In genomic region chr13:111555333-111555732, GRCm38 (mm10) we compare ENCODE assay signal across 13 mouse cellular contexts. TPM values are rescaled to one million over a fixed set of nuclear protein-coding genes. Genes with fewer than 3 reads are reported as not detected.
DNase-seq lines count a peak whose midpoint lies in the region; ATAC-seq and TF ChIP-seq lines count a peak whose summit lies in the region.
"Had no signal": no experiment of that assay in that cellular context is flagged by ENCODE, and none has a peak within 500 bp of the region (broad histone marks: within the 10 kb centered on the region; RNA-seq: fewer than 3 reads in every experiment).

No protein-coding gene starts in this region.

- H3K27me3 ChIP-seq in kidney, embryonic 16.5 days (ENCODE audit: insufficient read depth, low read length): no peaks in the 10 kb centered on the region
- H3K27me3 ChIP-seq in MEL (ENCODE audit: control insufficient read depth in 1 of 2, insufficient read depth in 2 of 2, low read length in 2 of 2) (no peaks in the 10 kb centered on the region), Patski (no peaks in the 10 kb centered on the region)
- no peaks in the 10 kb centered on the region for H3K27me3 ChIP-seq in liver, embryonic 14.5 days (ENCODE audit: control insufficient read depth, insufficient read depth, low read length)
- no peaks in the 10 kb centered on the region for H3K27me3 ChIP-seq in hindbrain, embryonic 16.5 days (replicated peaks; ENCODE audit: control insufficient read depth, insufficient read depth, low read length)
- H3K27me3 ChIP-seq: forebrain, embryonic 15.5 days; limb, embryonic 12.5 days had no signal

- no peak for TF ChIP-seq POLR2A in MEL (IDR thresholded peaks at IDR 0.05; ENCODE audit: control insufficient read depth in 1 of 2, insufficient read depth in 1 of 2, low read depth in 1 of 2, low read length in 2 of 2, poor library complexity in 1 of 2)

- TF ChIP-seq CTCF in MEL (IDR thresholded peaks at IDR 0.05 in 2 of 3, conservative IDR thresholded peaks at IDR 0.05 in 1 of 3; ENCODE audit: control insufficient read depth in 1 of 3, insufficient read depth in 1 of 3, low read depth in 2 of 3, low read length in 3 of 3, poor library complexity in 1 of 3, severe bottlenecking in 1 of 3) (no peak), Patski (IDR thresholded peaks at IDR 0.05) (no peak)
- TF ChIP-seq CTCF in liver, embryonic 14.5 days (IDR thresholded peaks at IDR 0.05; ENCODE audit: low read depth): no peak

- peaks cover 9% of the 10 kb centered on the region for H3K4me1 ChIP-seq in kidney, embryonic 16.5 days (ENCODE audit: insufficient read depth, low read length)
- peaks cover 28 to 33% of the 10 kb centered on the region in 2 experiments for H3K4me1 ChIP-seq in MEL (ENCODE audit: control insufficient read depth in 1 of 2, insufficient read depth in 2 of 2, low read length in 2 of 2)
- peaks cover 38 to 39% of the 10 kb centered on the region in 2 experiments for H3K4me1 ChIP-seq in liver, embryonic 14.5 days (replicated peaks; ENCODE audit: control insufficient read depth in 2 of 2, insufficient read depth in 2 of 2, low read length in 1 of 2)
- H3K4me1 ChIP-seq in hindbrain, embryonic 16.5 days (ENCODE audit: control insufficient read depth, insufficient read depth, low read depth, low read length): 0 out of 2 replicates have a peak, but pooled peaks cover 3% of the 10 kb centered on the region
- H3K4me1 ChIP-seq: forebrain, embryonic 15.5 days had no signal

- H3K27ac ChIP-seq in kidney, embryonic 16.5 days (ENCODE audit: low read length): no peak overlapping the region
- H3K27ac ChIP-seq in MEL (ENCODE audit: control insufficient read depth, low read depth, low read length): no peak overlapping the region
- peak overlapping the region; percentile 3 for H3K27ac ChIP-seq in liver, embryonic 14.5 days
- H3K27ac ChIP-seq in hindbrain, embryonic 16.5 days (ENCODE audit: low read depth, low read length): no peak overlapping the region
- H3K27ac ChIP-seq: forebrain, embryonic 15.5 days; hindbrain, postnatal 0 days; limb, embryonic 12.5 days had no signal

- no peaks in the 10 kb centered on the region for H3K9me3 ChIP-seq in kidney, embryonic 16.5 days (ENCODE audit: low read length)
- H3K9me3 ChIP-seq in MEL (replicated peaks; ENCODE audit: insufficient read depth, low read length): no peaks in the 10 kb centered on the region
- no peaks in the 10 kb centered on the region; the same call in 1 of the 2 replicates for H3K9me3 ChIP-seq in liver, embryonic 14.5 days (ENCODE audit: control insufficient read depth, low read length)
- no peaks in the 10 kb centered on the region for H3K9me3 ChIP-seq in hindbrain, embryonic 16.5 days (ENCODE audit: control insufficient read depth, low read length)
- H3K9me3 ChIP-seq: forebrain, embryonic 15.5 days had no signal

- ATAC-seq in kidney, embryonic 16.5 days (ENCODE audit: low FRiP score, low TSS enrichment): peak; percentile 51; the same call in 1 of the 2 replicates
- ATAC-seq in Patski: peak; percentile 54
- ATAC-seq in liver, embryonic 14.5 days (ENCODE audit: insufficient read depth): peak; percentile 38; the same call in 1 of the 2 replicates
- ATAC-seq in hindbrain, embryonic 16.5 days: no peak
- ATAC-seq: forebrain, embryonic 15.5 days; hindbrain, postnatal 0 days had no signal

- CTCF ChIA-PET in Patski (lab: Charles Lee): no interaction called here

- no peak overlapping the region for H3K9ac ChIP-seq in kidney, embryonic 16.5 days (replicated peaks; ENCODE audit: low read length)
- no peak overlapping the region for H3K9ac ChIP-seq in MEL (ENCODE audit: control insufficient read depth, low read depth, low read length, poor library complexity, severe bottlenecking)
- H3K9ac ChIP-seq in liver, embryonic 14.5 days (replicated peaks): 0 out of 2 replicates have a peak overlapping the region, but pooled peaks have one; percentile 11
- H3K9ac ChIP-seq in hindbrain, embryonic 16.5 days (ENCODE audit: low read depth, low read length): no peak overlapping the region
- H3K9ac ChIP-seq: forebrain, embryonic 15.5 days; limb, embryonic 12.5 days had no signal

- peak in 1 of 2 experiments; percentile 43; a peak in 2 of 4 replicates for TF ChIP-seq EP300 in MEL (IDR thresholded peaks at IDR 0.05; ENCODE audit: low read depth in 1 of 2, low read length in 2 of 2)
- TF ChIP-seq EP300 in liver, embryonic 14.5 days (IDR thresholded peaks at IDR 0.05; ENCODE audit: low read depth): 0 out of 2 replicates have a peak, but pooled peaks have one; percentile 16

- DNase-seq in kidney, adult 18-20 months: no peak
- DNase-seq in MEL (ENCODE audit: low read depth, low spot score) (peak; percentile 54), Patski (ENCODE audit: low read depth, low spot score) (peak; percentile 4)
- peak; percentile 41 to 67 (median 51) for DNase-seq in liver, embryonic 14.5 days (ENCODE audit: low read depth in 3 of 3, low spot score in 3 of 3)
- DNase-seq in layer of hippocampus, adult 9-11 months: no peak
- DNase-seq: cerebellum, adult 11 months had no signal

- in situ Hi-C loops in Patski (cut with MboI; ENCODE audit: low pct_unique_long_range_greater_than_20kb): no loop called here

- peak overlapping the region; percentile 33; the same call in 1 of the 2 replicates for H3K4me2 ChIP-seq in kidney, embryonic 16.5 days (replicated peaks; ENCODE audit: low read depth, low read length)
- peak overlapping the region; percentile 38 for H3K4me2 ChIP-seq in liver, embryonic 14.5 days (ENCODE audit: low read depth)
- H3K4me2 ChIP-seq in hindbrain, embryonic 16.5 days (ENCODE audit: low read length): no peak overlapping the region
- H3K4me2 ChIP-seq: forebrain, embryonic 15.5 days; limb, embryonic 12.5 days had no signal

- TF ChIP-seq RAD21 in MEL (IDR thresholded peaks at IDR 0.05; ENCODE audit: low read depth, low read length): no peak

- under 1% methylated on average over 8 of the region's 8 CpGs for WGBS in kidney, embryonic 16.5 days
- WGBS in liver, embryonic 14.5 days (ENCODE audit: insufficient replicate concordance): 11% methylated on average over 8 of the region's 8 CpGs
- 46% methylated on average over 8 of the region's 8 CpGs for WGBS in hindbrain, embryonic 16.5 days

- POLR2A ChIA-PET in Patski (lab: Charles Lee): no interaction called here

- no peak overlapping the region for H3K4me3 ChIP-seq in kidney, embryonic 16.5 days (ENCODE audit: low read length)
- peak overlapping the region in 1 of 2 experiments; percentile 7; a peak in 3 of 4 replicates for H3K4me3 ChIP-seq in MEL (ENCODE audit: control insufficient read depth in 1 of 2, insufficient read depth in 1 of 2, low read depth in 2 of 2, low read length in 2 of 2)
- H3K4me3 ChIP-seq in liver, embryonic 14.5 days (ENCODE audit: insufficient read depth in 1 of 2, low read depth in 2 of 2, low read length in 2 of 2): no peak overlapping the region
- H3K4me3 ChIP-seq in hindbrain, embryonic 16.5 days (ENCODE audit: low read length): no peak overlapping the region
- H3K4me3 ChIP-seq: forebrain, embryonic 15.5 days; limb, embryonic 12.5 days had no signal

- no peaks in the 10 kb centered on the region for H3K79me2 ChIP-seq in MEL (ENCODE audit: control insufficient read depth, insufficient read depth, low read length, poor library complexity)

- no peaks in the 10 kb centered on the region for H3K36me3 ChIP-seq in kidney, embryonic 16.5 days (ENCODE audit: insufficient read depth, low read length)
- peaks cover 0 to 35% of the 10 kb centered on the region in 2 experiments; a peak in 2 of 4 replicates for H3K36me3 ChIP-seq in MEL (ENCODE audit: control insufficient read depth in 1 of 2, insufficient read depth in 2 of 2, low read length in 2 of 2)
- no peaks in the 10 kb centered on the region for H3K36me3 ChIP-seq in liver, embryonic 14.5 days (replicated peaks; ENCODE audit: control insufficient read depth, insufficient read depth, low read depth)
- H3K36me3 ChIP-seq in hindbrain, embryonic 16.5 days (ENCODE audit: control insufficient read depth, insufficient read depth, low read length): no peaks in the 10 kb centered on the region
- H3K36me3 ChIP-seq: forebrain, embryonic 15.5 days; limb, embryonic 12.5 days had no signal

TF ChIP-seq in MEL, 35 proteins besides CTCF, POLR2A, EP300 and RAD21 (continues in another document):
- TF ChIP-seq MAZ (IDR thresholded peaks at IDR 0.05; ENCODE audit: low read depth, low read length) (no peak), CHD2 (IDR thresholded peaks at IDR 0.05; ENCODE audit: low read length) (no peak), MYC (IDR thresholded peaks at IDR 0.05; ENCODE audit: low read depth, low read length) (no peak), POLR2AphosphoS2 (IDR thresholded peaks at IDR 0.05; ENCODE audit: low read length) (no peak), SIN3A (IDR thresholded peaks at IDR 0.05; ENCODE audit: low read length) (no peak), ELF1 (IDR thresholded peaks at IDR 0.05; ENCODE audit: low read depth, low read length) (no peak), ZKSCAN1 (IDR thresholded peaks at IDR 0.05; ENCODE audit: low read depth, low read length) (no peak), MYB (IDR thresholded peaks at IDR 0.05; ENCODE audit: low read depth, low read length) (no peak), ZNF384 (IDR thresholded peaks at IDR 0.05; ENCODE audit: low read depth, low read length) (no peak), MAFK (IDR thresholded peaks at IDR 0.05; ENCODE audit: borderline replicate concordance, low read depth, low read length) (no peak), ZC3H11A (IDR thresholded peaks at IDR 0.05; ENCODE audit: low read depth, low read length) (no peak), GATA1 (IDR thresholded peaks at IDR 0.05; ENCODE audit: low read depth, low read length) (0 out of 2 replicates have a peak, but pooled peaks have one; percentile 37)

RNA-seq across cellular contexts. Expression of gene Gm49496, which starts 5.6 kb away (rescaled TPM):
- not detected in 2 replicates for polyA plus RNA-seq in kidney, embryonic 16.5 days (2015; fragmentation: Nextera tagmentation; extraction: Ambion mirVana)
- total RNA-seq in MEL (2012; rRNA removed): 0.13 TPM in 1 of 2 replicates, not detected in the other
- under 1 TPM in 1 of 2 experiments, not detected in 1; 0.26 TPM for polyA plus RNA-seq in MEL (2012; ENCODE audit: insufficient read depth in 1 of 2, insufficient read length in 2 of 2, low read depth in 1 of 2, low replicate concordance in 2 of 2, missing spikeins in 1 of 2)
- 0.15 TPM for polyA plus RNA-seq in Patski (2021)
- polyA plus RNA-seq in liver, embryonic 14.5 days (2012; rRNA removed): 0.06 and 0.08 TPM in 2 replicates
- polyA plus RNA-seq in liver, embryonic 14.5 days (2014; fragmentation: Nextera tagmentation; extraction: Ambion mirVana): not detected in 2 replicates
- not detected in 2 replicates for polyA plus RNA-seq in hindbrain, embryonic 16.5 days (2015; fragmentation: Nextera tagmentation; extraction: Ambion mirVana)
- total RNA-seq: hindbrain, postnatal 0 days had no signal
- polyA plus RNA-seq: forebrain, embryonic 15.5 days; hindbrain, postnatal 0 days; limb, embryonic 12.5 days; small intestine, adult 2 months; urinary bladder, adult 2 months had no signal

RNA-seq across cellular contexts. Expression of gene Gm10198, which starts 37.3 kb away (rescaled TPM):
- polyA plus RNA-seq in kidney, embryonic 16.5 days (2015; fragmentation: Nextera tagmentation; extraction: Ambion mirVana): not detected in 2 replicates
- not detected in 2 replicates for total RNA-seq in MEL (2012; rRNA removed)
- not detected for polyA plus RNA-seq in MEL (2012; ENCODE audit: insufficient read depth in 1 of 2, insufficient read length in 2 of 2, low read depth in 1 of 2, low replicate concordance in 2 of 2, missing spikeins in 1 of 2)
- polyA plus RNA-seq in Patski (2021): not detected
- not detected in 2 replicates for polyA plus RNA-seq in liver, embryonic 14.5 days (2012; rRNA removed)
- not detected in 2 replicates for polyA plus RNA-seq in liver, embryonic 14.5 days (2014; fragmentation: Nextera tagmentation; extraction: Ambion mirVana)
- polyA plus RNA-seq in hindbrain, embryonic 16.5 days (2015; fragmentation: Nextera tagmentation; extraction: Ambion mirVana): not detected in 2 replicates
- total RNA-seq: hindbrain, postnatal 0 days had no signal
- polyA plus RNA-seq: forebrain, embryonic 15.5 days; hindbrain, postnatal 0 days; limb, embryonic 12.5 days; small intestine, adult 2 months; urinary bladder, adult 2 months had no signal

Comparison
In these comparisons a context has a peak if more than half of its experiments do, and no peak if none do; other contexts are left out.
1. DNase-seq: peak in MEL (single experiment), Patski (single experiment) and liver, embryonic 14.5 days (3 of 3); none in kidney, adult 18-20 months (single experiment) and layer of hippocampus, adult 9-11 months (single experiment).